Mouse (Mus musculus) ES-E14 (cell line): ENCODE measurements at regions not wholly inside any gene's neighbourhood (a gene's known extent, or its start where the extent isn't known, plus 50 kb on each side); places are given as distances from the start of the nearest gene placed in this dataset.
A peak's percentile ranks its signal among the peaks of the same experiment; 100 is the strongest.

ENCODE experiments used
- DNase-seq: peaks from one replicate; pipeline ENCODE4 v3.0.0-alpha.2; 2013; ENCODE audit warnings: low read depth, low spot score
- H3K27ac ChIP-seq: 2 replicates; pipeline ENCODE4 v1.5.1; 2012; ENCODE audit warnings: low read depth, mild to moderate bottlenecking, low read length, moderate library complexity, mixed read lengths; ENCODE audit not compliant: poor library complexity, insufficient read depth, severe bottlenecking
- H3K36me3 ChIP-seq: 2 replicates; pipeline ENCODE4 v1.6.1; 2012; ENCODE audit warnings: mild to moderate bottlenecking, low read length, moderate library complexity, mixed read lengths; ENCODE audit not compliant: control insufficient read depth, poor library complexity, insufficient read depth, severe bottlenecking
- H3K4me1 ChIP-seq, 2 experiments: fragments of 150-350 bp in 1 of 2; sonication (generic) in 1 of 2; 2 replicates each; pipeline ENCODE4 v1.6.1; 2012; ENCODE audit warnings: low read length in 2 of 2, mild to moderate bottlenecking in 1 of 2, mixed read lengths in 1 of 2; ENCODE audit not compliant: control insufficient read depth in 2 of 2, insufficient read depth in 2 of 2, poor library complexity in 1 of 2
- H3K4me3 ChIP-seq, 2 experiments: fragments of 150-350 bp in 1 of 2; sonication (generic) in 1 of 2; 2 replicates each; pipeline ENCODE4 v1.5.1; 2012; ENCODE audit warnings: low read length in 2 of 2, low read depth in 1 of 2, mild to moderate bottlenecking in 1 of 2, mixed read lengths in 1 of 2; ENCODE audit not compliant: insufficient read depth in 1 of 2, poor library complexity in 1 of 2, severe bottlenecking in 1 of 2
- H3K9ac ChIP-seq: 2 replicates; pipeline ENCODE4 v1.6.1; 2012; ENCODE audit warnings: low read depth, mild to moderate bottlenecking, low read length, mixed read lengths; ENCODE audit not compliant: poor library complexity, insufficient read depth, severe bottlenecking
- H3K9me3 ChIP-seq: fragments of 150-350 bp; sonication (generic); 2 replicates; pipeline ENCODE4 v1.6.1; 2012; ENCODE audit warnings: low read depth, mild to moderate bottlenecking, low read length; ENCODE audit not compliant: control insufficient read depth, insufficient read depth
- CHD2 ChIP-seq: IDR thresholded peaks from 2 replicates; pipeline ENCODE4 v1.6.1; 2014; ENCODE audit warnings: mild to moderate bottlenecking, low read depth, low read length, inconsistent platforms
- HCFC1 ChIP-seq: IDR thresholded peaks from 2 replicates; pipeline ENCODE4 v1.6.1; 2012; ENCODE audit warnings: low read length, inconsistent platforms, borderline replicate concordance; ENCODE audit not compliant: insufficient read depth
- MAFK ChIP-seq: IDR thresholded peaks from 2 replicates; pipeline ENCODE4 v1.6.1; 2014; ENCODE audit warnings: mild to moderate bottlenecking, low read depth, low read length, inconsistent platforms; ENCODE audit not compliant: insufficient read depth
- ZC3H11A ChIP-seq: IDR thresholded peaks from 2 replicates; pipeline ENCODE4 v1.6.1; 2012; ENCODE audit warnings: low read depth, mild to moderate bottlenecking, inconsistent platforms, low read length, borderline replicate concordance
- ZNF384 ChIP-seq: IDR thresholded peaks from 2 replicates; pipeline ENCODE4 v1.6.1; 2012; ENCODE audit warnings: low read depth, low read length, inconsistent platforms
- in situ Hi-C, 2 experiments: fragments of 600-800 bp; cut with MboI; formaldehyde crosslinking; loops; one replicate each; pipeline ENCODE4 v1.15.1; 2025; ENCODE audit warnings: low sequenced_read_pairs in 2 of 2, inconsistent platforms in 1 of 2; ENCODE audit not compliant: unreplicated experiment in 2 of 2

GRCm38 (mm10) chr14:48334106-48334809 lies 111.7 kb upstream of the Tmem260 start:
- in situ Hi-C loops = no loop called here
- Histone ChIP-seq H3K4me3 (no peak overlapping the region), H3K27ac (no peak overlapping the region), H3K4me1 (peaks cover 2% of the 10 kb centered on the region in 2 experiments; a peak in 1 of 4 replicates), H3K9ac (no peak overlapping the region), H3K9me3 (no peaks in the 10 kb centered on the region), H3K36me3 (no peaks in the 10 kb centered on the region)
- no peak for TF ChIP-seq ZNF384
- DNase-seq = no peak

- peak; percentile 31 for DNase-seq
- TF ChIP-seq HCFC1 (no peak), MAFK (no peak)
- in situ Hi-C loops = no loop called here
- Histone ChIP-seq H3K9me3 (no peaks in the 10 kb centered on the region), H3K4me3 (no peak overlapping the region), H3K27ac (no peak overlapping the region), H3K9ac (no peak overlapping the region), H3K36me3 (no peaks in the 10 kb centered on the region), H3K4me1 (no peaks in the 10 kb centered on the region)
Observed at GRCm38 (mm10) chr14:48339434-48339833, 106.5 kb upstream of the Tmem260 start.

- in situ Hi-C loops = no loop called here
- H3K9ac ChIP-seq = no peak overlapping the region
- H3K4me3 ChIP-seq = no peak overlapping the region
- no peak for DNase-seq
- no peaks in the 10 kb centered on the region for H3K4me1 ChIP-seq
- H3K36me3 ChIP-seq = no peaks in the 10 kb centered on the region
- H3K27ac ChIP-seq = no peak overlapping the region
- no peak for TF ChIP-seq MAFK
- TF ChIP-seq HCFC1 = no peak
- no peak for TF ChIP-seq ZNF384
- no peak for TF ChIP-seq CHD2
- TF ChIP-seq ZC3H11A = no peak
- no peaks in the 10 kb centered on the region for H3K9me3 ChIP-seq
Observed at GRCm38 (mm10) chr14:48342944-48343343, 103.0 kb upstream of the Tmem260 start.

- no peaks in the 10 kb centered on the region for H3K4me1 ChIP-seq
- H3K4me3 ChIP-seq = no peak overlapping the region
- H3K36me3 ChIP-seq = no peaks in the 10 kb centered on the region
- no peak overlapping the region for H3K9ac ChIP-seq
- in situ Hi-C loops = no loop called here
- no peak for DNase-seq
- H3K27ac ChIP-seq = no peak overlapping the region
- no peaks in the 10 kb centered on the region for H3K9me3 ChIP-seq
- TF ChIP-seq CHD2 = no peak
- TF ChIP-seq MAFK = no peak
- TF ChIP-seq HCFC1 = no peak
- no peak for TF ChIP-seq ZC3H11A
- TF ChIP-seq ZNF384 = no peak
Observed at GRCm38 (mm10) chr14:48345956-48346355, 100.0 kb upstream of the Tmem260 start.

- Histone ChIP-seq H3K4me3 (no peak overlapping the region), H3K36me3 (no peaks in the 10 kb centered on the region), H3K4me1 (0 out of 4 replicates have a peak, but pooled peaks cover 0 to 2% of the 10 kb centered on the region in 2 experiments), H3K27ac (no peak overlapping the region), H3K9me3 (no peaks in the 10 kb centered on the region), H3K9ac (no peak overlapping the region)
- in situ Hi-C loops = loop anchor here in 1 of 2 experiments (25.0 kb wide), 1 partner anchor 587 kb away; no protein-coding TSS in a partner anchor
- TF ChIP-seq HCFC1 (no peak), CHD2 (no peak), ZC3H11A (no peak), MAFK (no peak), ZNF384 (no peak)
- DNase-seq = no peak
Observed at GRCm38 (mm10) chr14:48349392-48350044, 96.4 kb upstream of the Tmem260 start.
